Mouse (Mus musculus): ENCODE results near the gene Ube2m. TPM values are rescaled to one million over a fixed set of nuclear protein-coding genes. Genes with fewer than 3 reads are reported as not detected.
"Not testable (repeated sequence)": the region's sequence is repeated elsewhere in the genome, so short reads cannot be mapped to it uniquely, and the experiment has no call there.

Gene Ube2m
- total RNA-seq (2021) = 100 to 1,000 TPM; 199 to 212 TPM
- long read RNA-seq, experiment 1, transcript Ube2m-201 (6 exons, 1,472 nt) = major isoform, 273 of 279 reads
- long read RNA-seq, experiment 1, partial matches to known transcripts = 0 of 279 reads
- long read RNA-seq, experiment 1, other reads (novel, unspliced or antisense) = 4 of 279 reads
- long read RNA-seq, experiment 2, transcript Ube2m-203 (6 exons, 801 nt) = minor isoform, 5 of 444 reads
- long read RNA-seq, experiment 2, transcript Ube2m-201 (6 exons, 1,472 nt) = major isoform, 427 of 444 reads
- long read RNA-seq, experiment 2, partial matches to known transcripts = 3 of 444 reads
- long read RNA-seq, experiment 2, other reads (novel, unspliced or antisense) = 9 of 444 reads

DNA sequence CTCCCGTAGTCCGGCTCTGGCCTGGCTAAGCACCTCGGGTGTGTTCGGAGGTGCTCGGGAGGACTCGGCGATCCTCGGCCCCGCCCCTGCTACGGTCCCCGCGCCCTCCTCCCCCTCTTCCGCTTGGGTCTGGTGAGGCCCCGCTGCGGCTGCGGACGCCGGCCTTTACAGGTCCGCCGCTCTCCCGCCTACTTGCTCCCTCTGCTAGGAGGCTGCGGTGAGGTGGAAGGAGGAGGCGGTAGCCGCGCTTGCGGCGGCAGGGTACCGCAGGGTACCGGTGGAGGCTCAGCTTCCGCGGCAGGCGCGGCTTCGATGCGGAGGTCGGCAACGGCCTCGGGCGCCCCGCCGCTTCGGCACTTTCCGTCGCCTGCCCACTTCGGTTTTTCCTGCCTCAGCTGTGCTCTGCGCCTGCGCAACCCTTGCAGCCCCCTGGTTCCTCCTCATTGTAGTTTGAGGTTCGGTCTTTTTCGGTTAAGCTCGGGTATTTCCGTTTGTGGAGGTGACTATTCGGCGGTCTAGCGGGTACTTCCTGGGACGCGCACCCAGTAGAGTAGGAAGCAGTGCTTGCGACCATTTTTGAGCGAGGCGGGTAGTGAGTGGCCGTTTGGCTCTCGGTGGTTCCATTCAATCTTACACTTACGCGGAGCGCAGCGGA lies at the start of gene Ube2m:
Gene Ube2m (minus strand): TSS at position 375 of the 655 bp plus-strand sequence.
- DNase-seq (ENCODE audit: low spot score in 2 of 2) = peak; percentile 100

DNA sequence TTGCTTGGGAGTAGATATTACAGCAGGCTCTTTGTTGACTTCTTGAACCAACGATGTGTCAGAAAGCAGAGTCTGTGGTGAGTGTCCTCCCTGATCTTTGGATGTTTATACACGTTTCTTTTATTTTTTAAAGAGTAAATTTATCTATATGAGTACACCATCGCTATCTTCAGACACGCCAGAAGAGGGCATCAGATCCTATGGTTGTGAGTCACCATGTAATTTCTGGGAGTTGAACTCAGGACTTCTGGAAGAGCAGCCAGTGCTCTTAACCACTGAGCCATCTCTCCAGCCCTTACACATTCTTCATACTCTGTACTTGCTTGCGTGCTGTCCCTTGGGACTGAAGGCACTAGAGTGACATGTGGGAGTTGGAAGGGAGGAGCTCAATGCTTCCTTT lies 34.2 kb upstream of the Ube2m start:
- no peak for DNase-seq (ENCODE audit: low spot score in 2 of 2)

DNA sequence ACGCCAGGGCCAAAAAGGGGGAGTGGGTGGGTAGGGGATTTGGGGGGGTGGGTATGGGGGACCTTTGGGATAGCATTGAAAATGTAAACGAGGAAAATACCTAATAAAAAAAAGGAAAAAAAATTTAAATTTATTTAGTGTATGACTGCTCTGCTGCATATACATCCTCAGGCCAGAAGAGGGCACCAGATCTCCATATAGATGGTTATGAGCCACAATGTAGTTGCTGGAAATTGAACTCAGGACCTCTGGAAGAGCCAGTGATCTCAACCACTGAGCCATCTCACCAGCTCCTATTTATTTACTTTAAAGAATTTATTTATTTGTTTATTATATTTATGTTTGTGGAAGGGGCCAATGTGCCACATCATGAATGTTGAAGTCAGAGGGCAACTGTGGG lies 25.3 kb upstream of the Ube2m start:
- not testable (repeated sequence) for DNase-seq (ENCODE audit: low spot score in 2 of 2)

DNA sequence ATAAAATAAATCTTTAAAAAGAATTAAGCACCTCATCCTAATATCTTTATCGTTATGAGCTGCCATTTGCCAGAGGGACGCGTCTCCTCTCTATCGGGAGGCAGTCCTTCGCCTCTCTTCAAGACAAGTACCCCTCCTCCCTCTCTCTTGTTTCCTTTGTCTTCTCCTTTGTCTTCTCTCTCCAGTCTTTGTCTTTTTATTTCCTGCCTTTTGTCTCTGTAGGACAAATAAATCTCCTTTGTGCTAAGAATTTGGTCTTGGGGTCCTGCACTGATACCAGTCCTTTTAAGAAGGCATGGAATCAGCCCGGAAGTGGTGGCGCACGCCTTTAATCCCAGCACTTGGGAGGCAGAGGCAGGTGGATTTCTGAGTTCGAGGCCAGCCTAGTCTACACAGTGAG lies 21.5 kb upstream of the Ube2m start:
- DNase-seq (ENCODE audit: low spot score in 2 of 2) = no peak

GRCm38 (mm10) chr7:13056913-13057700 lies 19.0 kb upstream of the Ube2m start:
- no peak for DNase-seq (ENCODE audit: low spot score in 2 of 2)

DNA sequence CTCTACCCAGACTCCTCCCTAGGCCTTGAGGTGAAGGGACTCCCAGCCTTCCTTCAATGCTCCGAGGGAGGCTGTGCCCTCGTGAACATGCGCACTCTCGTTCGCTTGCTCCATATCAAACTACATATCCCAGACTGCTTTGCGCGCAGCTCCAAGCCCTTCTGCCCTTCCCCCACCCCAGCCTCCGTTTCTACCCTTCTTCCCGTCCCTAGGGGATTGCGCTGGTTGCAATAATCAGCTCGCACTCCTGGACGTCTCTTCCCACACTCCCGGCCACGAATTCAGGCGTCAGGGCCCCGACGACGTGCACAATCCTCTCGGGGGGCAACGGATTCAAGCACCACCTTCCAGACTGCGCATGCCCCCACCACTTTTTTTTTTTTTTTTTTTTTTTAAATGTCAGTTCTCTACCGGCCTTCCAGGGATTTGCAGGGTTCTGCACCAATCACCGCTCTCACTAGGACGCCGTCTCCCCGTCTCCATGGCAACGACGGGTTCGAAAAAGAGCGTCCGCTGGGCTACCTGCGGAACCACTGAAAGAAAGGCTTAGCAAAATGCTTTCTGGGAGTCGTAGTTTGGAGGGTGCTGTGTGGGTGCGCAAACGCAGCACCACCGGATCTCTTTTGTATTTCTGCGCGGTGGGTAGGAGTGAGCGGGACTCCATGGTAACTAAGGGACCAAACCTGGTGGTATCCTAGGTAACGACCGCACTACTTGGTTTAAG lies 16.4 kb upstream of the Ube2m start, which contains the start of gene Mzf1:
Gene Mzf1 (minus strand): TSS at position 478 of the 724 bp plus-strand sequence.
- DNase-seq (ENCODE audit: low spot score in 2 of 2) = peak; percentile 98

DNA sequence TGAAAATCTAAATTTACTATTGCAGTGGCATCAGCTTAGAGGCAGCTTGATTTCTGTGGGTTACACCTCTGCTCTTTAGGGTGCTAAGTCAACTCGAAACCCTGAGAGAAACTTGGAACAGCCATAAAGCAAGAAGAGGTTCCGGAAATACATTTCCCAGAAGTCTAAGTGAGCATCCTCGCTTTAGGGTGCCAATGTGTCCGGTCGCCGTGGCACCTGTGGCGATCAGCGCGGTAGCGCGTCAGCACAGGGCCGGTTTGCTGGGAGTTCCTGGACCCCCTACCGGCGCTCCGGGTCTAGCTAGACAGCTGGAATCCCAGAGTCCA lies 15.8 kb upstream of the Ube2m start:
- no peak for DNase-seq (ENCODE audit: low spot score in 2 of 2)

DNA sequence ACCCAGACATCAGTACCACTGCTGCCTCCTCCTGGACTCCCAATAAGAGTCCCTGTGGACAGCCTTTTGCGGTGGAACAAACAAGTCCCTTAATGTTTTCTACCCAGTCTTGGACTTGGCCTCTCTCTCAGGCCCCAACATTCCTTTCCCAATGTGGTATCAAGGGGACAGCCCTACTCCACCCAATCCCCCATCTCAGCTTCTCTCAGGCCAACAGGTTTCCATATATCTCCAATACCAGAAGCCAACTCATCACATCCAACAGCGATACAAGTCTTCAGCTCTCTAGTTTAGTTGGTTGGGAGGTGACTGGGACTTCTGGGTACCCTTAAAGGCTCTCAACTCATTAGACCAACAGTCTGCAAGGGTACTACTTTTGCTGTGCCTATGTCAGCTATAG lies 15.4 kb upstream of the Ube2m start:
- DNase-seq (ENCODE audit: low spot score in 2 of 2) = peak in 1 of 2 experiments; percentile 15

GRCm38 (mm10) chr7:13053001-13053400 lies 14.9 kb upstream of the Ube2m start:
- DNase-seq (ENCODE audit: low spot score in 2 of 2) = no peak

- DNase-seq (ENCODE audit: low spot score in 2 of 2) = no peak
Measured at GRCm38 (mm10) chr7:13046084-13046483, 8.0 kb upstream of the Ube2m start.

GRCm38 (mm10) chr7:13044254-13044625 lies 6.2 kb upstream of the Ube2m start:
- no peak for DNase-seq (ENCODE audit: low spot score in 2 of 2)

GRCm38 (mm10) chr7:13043445-13044253 lies 5.6 kb upstream of the Ube2m start:
- peak in 1 of 2 experiments; percentile 52 for DNase-seq (ENCODE audit: low spot score in 2 of 2)

DNA sequence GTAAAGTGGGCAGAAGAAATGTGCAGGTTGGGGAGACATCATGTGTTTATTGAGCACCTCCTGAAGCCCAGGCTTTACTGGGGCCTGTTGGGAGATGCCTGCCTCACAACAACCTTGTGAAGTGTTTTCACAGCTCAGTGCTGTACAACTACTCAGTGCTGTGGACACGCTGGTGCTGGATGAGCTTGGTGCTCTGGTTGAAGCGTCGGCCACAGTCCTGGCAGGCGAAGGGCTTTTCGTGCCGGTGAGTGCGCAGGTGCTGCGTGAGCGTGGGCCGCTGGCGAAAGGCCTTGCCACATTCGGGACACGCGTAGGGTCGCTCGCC lies 5.0 kb upstream of the Ube2m start:
- no peak for DNase-seq (ENCODE audit: low spot score in 2 of 2)

GRCm38 (mm10) chr7:13042511-13042910 lies 4.4 kb upstream of the Ube2m start:
- no peak for DNase-seq (ENCODE audit: low spot score in 2 of 2)

DNA sequence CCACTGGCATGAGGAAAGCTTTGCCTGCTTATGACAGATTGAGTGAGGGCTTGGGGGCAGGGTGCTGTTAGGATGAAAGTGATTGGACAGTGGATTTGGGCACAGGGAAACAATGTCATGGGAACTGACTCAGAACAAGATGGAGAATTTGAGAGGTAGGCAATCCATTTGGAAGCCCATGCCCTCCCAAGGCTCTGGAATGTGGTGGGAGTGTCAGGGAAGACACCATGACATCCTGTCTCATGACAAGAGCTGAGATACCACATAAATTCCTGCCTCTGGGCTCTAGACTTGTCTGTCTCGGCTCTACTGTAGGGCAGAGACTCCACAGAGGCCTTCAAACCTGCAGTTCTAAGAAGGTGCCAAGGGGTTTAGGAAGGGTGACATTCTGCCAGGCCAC lies 3.2 kb upstream of the Ube2m start:
- no peak for DNase-seq (ENCODE audit: low spot score in 2 of 2)

DNA sequence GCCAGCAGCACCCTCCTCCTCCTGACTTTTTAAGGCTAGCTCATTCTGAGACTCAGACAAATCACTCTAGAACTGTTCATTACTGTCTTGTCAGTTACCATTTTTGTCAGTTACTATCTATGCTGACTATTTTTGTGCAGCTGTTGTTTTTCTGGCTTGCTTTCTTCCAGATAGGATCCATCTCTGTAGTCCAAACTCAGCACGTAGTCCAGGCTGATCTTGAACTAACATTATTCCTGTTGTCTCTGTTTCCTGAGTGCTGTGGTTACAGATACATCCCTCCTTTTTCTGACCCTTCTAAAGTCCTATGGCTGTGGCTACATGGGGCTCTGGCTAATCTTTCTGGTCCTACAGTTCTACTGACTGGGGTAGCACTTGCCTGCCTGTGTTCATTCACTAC lies 1.1 kb upstream of the Ube2m start:
- DNase-seq (ENCODE audit: low spot score in 2 of 2) = no peak

GRCm38 (mm10) chr7:13038621-13039169 lies 620 bp upstream of the Ube2m start:
- DNase-seq (ENCODE audit: low spot score in 2 of 2) = no peak

GRCm38 (mm10) chr7:13037366-13037765 lies 709 bp downstream of the Ube2m start:
- DNase-seq (ENCODE audit: low spot score in 2 of 2) = no peak

- DNase-seq (ENCODE audit: low spot score in 2 of 2) = no peak
Measured at GRCm38 (mm10) chr7:13036806-13037205, 1.3 kb downstream of the Ube2m start.

- no peak for DNase-seq (ENCODE audit: low spot score in 2 of 2)
Measured at GRCm38 (mm10) chr7:13035211-13035855, 2.7 kb downstream of the Ube2m start.

Measured in layer of hippocampus, postnatal 14 days (tissue).